Mouse (Mus musculus) ZHBTc4 (cell line): ENCODE data around the gene Sox11.

Experiments
- DNase-seq: peaks from one replicate; pipeline ENCODE4 v3.0.0-alpha.2; 2011; ENCODE audit warnings: low read depth, low spot score

Gene Sox11

DNA sequence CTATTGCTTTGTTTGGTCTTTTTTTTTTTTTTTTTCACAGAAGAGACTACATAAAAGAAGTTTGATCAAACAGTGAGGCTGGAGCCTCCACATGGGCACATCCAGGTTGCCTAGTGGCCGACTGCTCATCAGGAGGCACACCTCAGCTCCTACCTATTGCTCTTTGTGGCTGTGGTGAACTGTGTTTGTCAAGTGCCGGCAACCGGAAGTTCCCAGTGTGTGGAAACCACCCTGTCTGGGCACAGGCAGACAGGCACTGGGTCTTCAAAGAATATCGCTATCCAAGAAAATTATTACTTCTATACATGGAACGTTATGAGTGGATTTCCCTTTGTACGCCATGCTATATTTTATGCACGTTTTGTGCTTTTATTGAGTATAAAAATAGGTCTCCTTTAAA, 6.0 kb downstream of the Sox11 start:
- no peak for DNase-seq

DNA sequence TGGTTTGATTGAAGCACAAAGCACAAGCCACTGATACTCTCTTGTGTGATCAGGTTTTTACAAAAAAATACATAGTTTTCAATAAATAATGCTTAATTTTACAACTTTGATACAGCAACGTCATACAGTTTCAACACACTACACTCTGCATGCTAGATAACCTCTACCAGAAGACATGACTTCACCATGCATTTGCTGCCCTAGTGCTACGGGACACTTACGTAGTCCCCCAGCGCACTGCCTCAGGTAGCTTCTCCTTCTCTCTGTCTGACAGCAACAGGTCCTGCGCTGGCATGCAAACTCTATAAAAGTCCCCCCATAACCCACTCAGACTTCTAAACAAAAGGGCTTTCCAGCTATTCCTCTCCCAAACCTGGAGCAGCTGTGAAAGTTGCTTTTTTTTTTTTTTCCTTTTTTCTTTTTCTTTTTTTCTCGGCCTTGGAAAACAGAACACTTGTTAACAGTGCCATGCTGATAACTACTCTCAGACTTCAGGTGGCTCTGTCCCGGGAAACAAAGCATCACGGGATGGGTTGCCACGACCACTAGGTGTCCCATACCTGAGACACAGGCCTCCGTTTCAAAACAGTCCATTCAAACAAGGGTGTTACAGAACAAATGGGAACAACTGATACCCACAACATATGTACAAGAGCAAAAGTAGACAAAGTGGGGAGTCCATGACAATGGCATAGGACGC, 6.9 kb downstream of the Sox11 start:
- DNase-seq = peak; percentile 29

- DNase-seq = no peak
These were observed 8.8 kb downstream of the Sox11 start for GRCm38 (mm10) chr12:27333590-27333989.

DNA sequence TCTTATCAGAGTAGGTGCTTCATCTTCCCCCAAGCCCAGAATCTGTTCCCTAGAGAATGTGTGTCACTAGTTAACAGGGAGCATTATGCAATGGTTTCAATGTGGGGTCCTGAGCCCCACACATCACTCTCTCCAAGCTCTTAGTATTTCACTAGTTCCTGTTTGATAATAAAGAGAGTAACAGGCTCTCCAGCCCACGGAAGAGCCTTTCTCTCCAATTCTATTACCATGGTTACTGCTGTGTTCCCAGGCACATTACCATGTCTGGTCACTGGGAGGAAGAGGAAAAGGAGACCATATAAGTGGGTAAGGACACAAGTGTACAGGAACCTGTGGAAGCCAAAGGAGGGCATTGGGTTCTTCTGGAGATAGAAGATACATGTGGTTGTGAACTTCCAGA, 19.0 kb downstream of the Sox11 start:
- DNase-seq = no peak

DNA sequence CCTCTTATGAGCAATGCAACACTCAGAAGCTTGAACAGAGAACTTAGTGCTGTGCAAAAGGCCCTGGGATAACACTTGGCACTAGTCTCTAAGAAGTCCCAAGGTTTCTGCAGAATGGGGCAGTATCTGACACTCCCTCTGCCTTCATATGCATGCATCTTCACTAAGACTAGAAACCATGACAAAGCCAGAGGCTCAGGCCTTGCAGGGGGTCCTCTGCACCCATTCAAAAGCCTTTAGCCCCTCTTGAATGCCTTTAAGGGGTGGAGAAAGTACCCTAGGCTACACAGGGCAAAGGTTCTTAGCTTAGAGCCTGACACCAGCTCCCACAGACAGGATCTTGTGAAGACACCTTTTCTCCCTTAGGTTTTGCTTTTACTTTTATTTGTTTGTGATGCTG, 21.7 kb downstream of the Sox11 start:
- DNase-seq = peak; percentile 91

- DNase-seq = no peak
These were observed 29.4 kb downstream of the Sox11 start for GRCm38 (mm10) chr12:27312985-27313384.

DNA sequence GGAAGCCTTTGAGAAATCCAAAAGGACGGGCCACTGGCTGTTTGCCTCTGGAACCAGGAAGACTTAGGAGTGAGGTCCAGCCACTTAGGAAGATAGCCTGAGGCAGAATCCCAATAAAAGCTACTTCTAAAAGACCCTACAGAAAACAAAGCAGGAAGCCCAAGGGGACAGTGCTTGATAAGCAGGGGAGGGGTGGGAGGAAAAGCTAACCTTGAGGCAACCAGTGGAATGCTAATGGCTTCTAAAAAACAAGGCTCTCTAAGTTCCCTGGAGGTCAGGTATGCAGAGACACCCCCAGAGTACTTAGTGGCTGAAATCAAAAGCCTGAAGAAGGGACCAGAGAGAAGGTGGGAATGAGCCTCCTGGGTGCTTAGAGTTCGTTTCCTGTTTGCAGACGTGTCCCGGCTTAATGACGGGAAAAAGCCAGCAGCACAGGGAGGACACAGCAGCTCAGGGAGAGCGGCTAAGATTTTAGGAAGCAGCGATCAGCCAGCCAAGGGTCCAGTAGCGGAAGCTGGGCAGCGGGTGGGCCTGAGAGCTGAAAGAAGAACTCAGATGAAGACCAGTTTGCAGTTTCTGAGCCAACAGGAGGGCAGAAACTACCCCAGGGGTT, 30.4 kb downstream of the Sox11 start:
- peak; percentile 82 for DNase-seq

DNA sequence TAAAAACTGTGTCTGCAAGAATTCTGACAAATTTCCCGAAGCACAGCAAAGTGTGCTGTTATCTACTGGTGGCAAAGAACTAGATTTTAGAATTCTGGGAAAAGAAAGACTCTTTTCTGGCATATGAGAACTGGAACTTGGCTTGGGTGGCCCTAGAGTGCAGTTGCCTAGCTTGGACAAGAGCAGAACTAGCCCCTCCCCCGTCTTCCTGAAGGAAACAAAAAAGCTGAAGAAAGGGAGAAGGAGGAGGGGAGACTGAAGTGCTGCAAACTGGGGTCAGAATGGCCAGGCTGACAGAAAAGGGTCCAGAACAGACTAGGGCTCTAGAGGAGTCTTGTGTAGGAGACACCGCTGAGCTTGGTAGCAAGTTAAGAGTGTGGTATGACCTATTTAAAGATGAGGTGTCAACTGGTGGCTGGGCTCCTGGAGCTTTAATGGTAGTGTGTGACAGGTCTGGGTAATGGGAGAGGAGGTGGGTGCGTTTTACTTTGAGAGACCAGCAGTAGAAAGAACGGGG, 31.0 kb downstream of the Sox11 start:
- DNase-seq = peak; percentile 11

GRCm38 (mm10) chr12:27310703-27311102, 31.7 kb downstream of the Sox11 start:
- DNase-seq = peak; percentile 38

DNA sequence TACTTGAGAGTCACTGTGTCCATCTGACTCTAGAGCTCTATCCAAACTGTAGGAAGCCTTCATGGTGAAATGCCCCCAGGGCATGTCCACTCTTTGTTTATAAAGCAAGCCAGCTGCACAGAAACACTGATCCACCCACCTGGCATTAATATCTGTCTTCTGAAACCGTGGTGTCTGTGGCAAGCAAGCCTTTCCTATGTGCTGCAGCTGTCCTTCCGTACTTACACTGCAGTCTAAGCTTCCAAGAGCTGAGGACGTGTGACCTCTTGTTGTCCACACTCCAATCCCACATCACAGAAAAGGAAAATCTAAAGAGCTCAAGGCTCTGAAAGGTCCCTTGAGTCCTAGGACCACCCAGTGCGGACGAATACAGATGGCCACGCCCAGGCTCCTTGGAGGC, 32.4 kb downstream of the Sox11 start:
- DNase-seq = peak; percentile 62

DNA sequence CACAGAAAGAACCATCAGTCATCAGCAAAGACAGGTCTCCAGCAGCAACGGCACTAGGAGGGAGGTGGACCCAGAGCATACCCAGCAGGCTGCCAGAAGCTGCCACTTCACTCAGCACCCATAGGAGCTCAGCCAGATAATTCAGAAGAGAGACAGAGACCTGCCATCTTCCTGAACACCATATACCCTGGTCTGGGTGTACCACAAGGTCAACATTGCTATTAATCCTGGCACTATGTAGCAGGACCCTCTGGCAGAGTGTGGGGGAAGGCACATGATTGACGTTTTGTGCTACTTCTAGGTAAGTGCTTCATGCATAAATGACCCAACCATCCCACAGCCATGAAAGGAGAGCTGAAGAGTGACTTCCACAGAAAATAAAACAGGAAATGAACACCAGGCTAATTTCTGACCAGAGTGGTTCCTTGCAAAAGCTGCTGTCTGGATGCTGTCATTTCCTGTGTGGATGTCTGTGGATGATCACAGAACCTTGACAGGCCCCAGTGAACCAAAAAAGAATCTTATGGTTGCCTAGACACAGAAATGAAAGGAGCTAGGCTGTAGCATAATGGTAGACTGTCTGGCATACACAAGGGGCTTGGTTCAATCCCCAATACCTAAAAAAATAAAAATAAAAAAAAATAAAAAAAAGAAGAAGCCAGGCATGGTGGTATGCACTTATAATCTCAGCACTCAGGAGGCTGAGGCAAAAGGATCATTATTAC, 37.5 kb downstream of the Sox11 start:
- no peak for DNase-seq

GRCm38 (mm10) chr12:27303190-27303589, 39.2 kb downstream of the Sox11 start:
- DNase-seq = no peak

DNA sequence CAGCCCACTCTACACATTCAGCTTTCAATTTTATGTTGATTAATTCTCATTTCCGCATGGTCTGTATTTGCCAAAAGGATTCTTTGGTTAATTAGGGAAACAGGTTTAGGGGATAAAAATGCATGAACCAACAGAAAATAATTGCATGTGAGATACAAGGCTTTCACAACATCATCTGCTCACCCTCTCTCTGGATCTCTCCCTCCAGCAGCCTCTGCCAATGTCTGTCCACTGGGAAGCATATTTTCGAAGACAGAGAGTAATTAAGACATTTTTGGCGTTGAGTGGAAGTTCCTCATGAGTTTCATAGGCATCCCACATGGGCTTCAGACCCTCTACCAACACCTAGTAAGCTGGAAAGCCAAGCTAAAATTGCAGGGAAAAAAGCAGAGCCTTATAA, 43.7 kb downstream of the Sox11 start:
- no peak for DNase-seq

- no peak for DNase-seq
These were observed 48.2 kb downstream of the Sox11 start for GRCm38 (mm10) chr12:27294191-27294590.

GRCm38 (mm10) chr12:27293736-27294135, 48.6 kb downstream of the Sox11 start:
- DNase-seq = no peak

- DNase-seq = no peak
These were observed 49.2 kb downstream of the Sox11 start for GRCm38 (mm10) chr12:27293208-27293607.
